Mouse (Mus musculus): ENCODE measurements around the gene Zbtb2. TPM values are rescaled to one million over a fixed set of nuclear protein-coding genes. Genes with fewer than 3 reads are reported as not detected.

Gene Zbtb2
- polyA plus RNA-seq, 1 experiment, result 5.1 TPM

- no peaks in the 10 kb centered on the region for H3K36me3 ChIP-seq (replicated peaks; ENCODE audit: low read length)
- TF ChIP-seq GATA1 (IDR thresholded peaks at IDR 0.05; ENCODE audit: borderline replicate concordance, low read length) (no peak), FLI1 (IDR thresholded peaks at IDR 0.05; ENCODE audit: low read length) (no peak)
- H3K4me3 ChIP-seq (replicated peaks), result no peak overlapping the region
- H3K9me3 ChIP-seq, result no peaks in the 10 kb centered on the region
- H3K4me1 ChIP-seq, result peaks cover 18% of the 10 kb centered on the region
- peaks cover 5% of the 10 kb centered on the region for H3K27me3 ChIP-seq (replicated peaks)
Measured at GRCm38 (mm10) chr10:4341430-4341829, 46.5 kb downstream of the Zbtb2 start.

- no peak overlapping the region for H3K4me3 ChIP-seq (replicated peaks)
- no peak for TF ChIP-seq GATA1 (IDR thresholded peaks at IDR 0.05; ENCODE audit: borderline replicate concordance, low read length)
- no peak for TF ChIP-seq FLI1 (IDR thresholded peaks at IDR 0.05; ENCODE audit: low read length)
Measured at GRCm38 (mm10) chr10:4338863-4339461, 48.9 kb downstream of the Zbtb2 start.

GRCm38 (mm10) chr10:4334039-4334683 is 53.7 kb downstream of the Zbtb2 start:
- Histone ChIP-seq H3K36me3 (replicated peaks; ENCODE audit: low read length) (no peaks in the 10 kb centered on the region), H3K9me3 (no peaks in the 10 kb centered on the region), H3K4me1 (peaks cover 32% of the 10 kb centered on the region), H3K27me3 (replicated peaks) (peaks cover 7% of the 10 kb centered on the region), H3K4me3 (replicated peaks) (peak overlapping the region; percentile 90)
- no peak for TF ChIP-seq FLI1 (IDR thresholded peaks at IDR 0.05; ENCODE audit: low read length)
- no peak for TF ChIP-seq GATA1 (IDR thresholded peaks at IDR 0.05; ENCODE audit: borderline replicate concordance, low read length)

More at GRCm38 (mm10) chr10:4338863-4339461, 48.9 kb downstream of the Zbtb2 start:
- Histone ChIP-seq H3K9me3 (no peaks in the 10 kb centered on the region), H3K27me3 (replicated peaks) (peaks cover 5% of the 10 kb centered on the region), H3K36me3 (replicated peaks; ENCODE audit: low read length) (no peaks in the 10 kb centered on the region), H3K4me1 (peaks cover 24% of the 10 kb centered on the region)

- H3K36me3 ChIP-seq (replicated peaks; ENCODE audit: low read length), result no peaks in the 10 kb centered on the region
- H3K27me3 ChIP-seq (replicated peaks), result peaks cover 7% of the 10 kb centered on the region
- peak overlapping the region; percentile 90 for H3K4me3 ChIP-seq (replicated peaks)
- H3K9me3 ChIP-seq, result peaks cover under 1% of the 10 kb centered on the region; the same call in 1 of the 2 replicates
- no peak for TF ChIP-seq FLI1 (IDR thresholded peaks at IDR 0.05; ENCODE audit: low read length)
- TF ChIP-seq GATA1 (IDR thresholded peaks at IDR 0.05; ENCODE audit: borderline replicate concordance, low read length), result no peak
- peaks cover 28% of the 10 kb centered on the region for H3K4me1 ChIP-seq
Measured at GRCm38 (mm10) chr10:4333319-4333718, 54.6 kb downstream of the Zbtb2 start.

- Histone ChIP-seq H3K36me3 (replicated peaks; ENCODE audit: low read length) (no peaks in the 10 kb centered on the region), H3K4me1 (peaks cover 25% of the 10 kb centered on the region), H3K27me3 (replicated peaks) (peaks cover 3% of the 10 kb centered on the region), H3K9me3 (peaks cover 8% of the 10 kb centered on the region), H3K4me3 (replicated peaks) (no peak overlapping the region)
- TF ChIP-seq FLI1 (IDR thresholded peaks at IDR 0.05; ENCODE audit: low read length) (no peak), GATA1 (IDR thresholded peaks at IDR 0.05; ENCODE audit: borderline replicate concordance, low read length) (no peak)
Measured at GRCm38 (mm10) chr10:4332228-4332979, 55.5 kb downstream of the Zbtb2 start.

- 0 out of 2 replicates have a peak, but pooled peaks cover 3% of the 10 kb centered on the region for H3K4me1 ChIP-seq
- no peak for TF ChIP-seq GATA1 (IDR thresholded peaks at IDR 0.05; ENCODE audit: borderline replicate concordance, low read length)
- no peak for TF ChIP-seq FLI1 (IDR thresholded peaks at IDR 0.05; ENCODE audit: low read length)
- peaks cover 3% of the 10 kb centered on the region for H3K27me3 ChIP-seq (replicated peaks)
- no peak overlapping the region for H3K4me3 ChIP-seq (replicated peaks)
- no peaks in the 10 kb centered on the region for H3K36me3 ChIP-seq (replicated peaks; ENCODE audit: low read length)
- H3K9me3 ChIP-seq, result peaks cover 13% of the 10 kb centered on the region
Measured at GRCm38 (mm10) chr10:4327716-4328115, 60.2 kb downstream of the Zbtb2 start.

- no peaks in the 10 kb centered on the region for H3K36me3 ChIP-seq (replicated peaks; ENCODE audit: low read length)
- H3K27me3 ChIP-seq (replicated peaks), result no peaks in the 10 kb centered on the region
- 0 out of 2 replicates have a peak, but pooled peaks cover 3% of the 10 kb centered on the region for H3K4me1 ChIP-seq
- no peak overlapping the region for H3K4me3 ChIP-seq (replicated peaks)
- TF ChIP-seq FLI1 (IDR thresholded peaks at IDR 0.05; ENCODE audit: low read length) (no peak), GATA1 (IDR thresholded peaks at IDR 0.05; ENCODE audit: borderline replicate concordance, low read length) (no peak)
- H3K9me3 ChIP-seq, result peaks cover 13% of the 10 kb centered on the region
Measured at GRCm38 (mm10) chr10:4325562-4325961, 62.3 kb downstream of the Zbtb2 start.

GRCm38 (mm10) chr10:4323885-4324284 is 64.0 kb downstream of the Zbtb2 start:
- Histone ChIP-seq H3K9me3 (peaks cover 15% of the 10 kb centered on the region), H3K4me3 (replicated peaks) (no peak overlapping the region), H3K36me3 (replicated peaks; ENCODE audit: low read length) (no peaks in the 10 kb centered on the region), H3K4me1 (no peaks in the 10 kb centered on the region), H3K27me3 (replicated peaks) (no peaks in the 10 kb centered on the region)
- TF ChIP-seq GATA1 (IDR thresholded peaks at IDR 0.05; ENCODE audit: borderline replicate concordance, low read length), result no peak
- TF ChIP-seq FLI1 (IDR thresholded peaks at IDR 0.05; ENCODE audit: low read length), result no peak

Other genes with a start within 250 kb of the Zbtb2 start
- 0.46 TPM in 1 of 2 replicates, not detected in the other for gene Akap12, start 121.7 kb downstream of the Zbtb2 start, polyA plus RNA-seq (2012; ENCODE audit: insufficient read depth, low replicate concordance)
- gene Rmnd1, start 44.3 kb upstream of the Zbtb2 start, polyA plus RNA-seq (2012; ENCODE audit: insufficient read depth, low replicate concordance), result 2.3 TPM in 1 of 2 replicates, not detected in the other
- gene Armt1, start 44.4 kb upstream of the Zbtb2 start, polyA plus RNA-seq (2012; ENCODE audit: insufficient read depth, low replicate concordance), result 5.2 TPM in 1 of 2 replicates, not detected in the other
- 0.06 TPM in 1 of 2 replicates, not detected in the other for gene Ccdc170, start 94.4 kb upstream of the Zbtb2 start, polyA plus RNA-seq (2012; ENCODE audit: insufficient read depth, low replicate concordance)
- gene Esr1, start 223.5 kb upstream of the Zbtb2 start, polyA plus RNA-seq (2012; ENCODE audit: insufficient read depth, low replicate concordance), result 0.18 TPM in 1 of 2 replicates, not detected in the other